Mouse (Mus musculus) C2C12 (cell line): ENCODE results near the gene Il31ra.

Experiments
- CTCF ChIP-seq: IDR thresholded peaks from one replicate; pipeline ENCODE4 v1.5.1; 2011; ENCODE audit not compliant: control insufficient read depth, insufficient read depth, insufficient read length
- USF1 ChIP-seq: IDR thresholded peaks from one replicate; pipeline ENCODE4 v1.6.1; 2011; ENCODE audit warnings: low read depth, mild to moderate bottlenecking, control low read depth, moderate library complexity

GRCm38 (mm10) chr13:112512824-112513223 is 81.3 kb downstream of the Il31ra start:
- TF ChIP-seq CTCF (no peak), USF1 (no peak)
